Mouse (Mus musculus) MEL (cell line): ENCODE results near the gene Dnaja1.

Experiments
- CHD1 ChIP-seq: IDR thresholded peaks from 2 replicates; pipeline ENCODE4 v1.6.1; 2012; ENCODE audit warnings: low read depth, mild to moderate bottlenecking, inconsistent platforms, low read length, improper control_type of control experiment
- CTCF ChIP-seq, 3 experiments: IDR thresholded peaks in 2 of 3; conservative IDR thresholded peaks in 1 of 3; 2 replicates each; pipeline ENCODE4 v1.5.1; 2011 to 2012; ENCODE audit warnings: low read length in 3 of 3, low read depth in 2 of 3, mild to moderate bottlenecking in 2 of 3, improper control_type of control experiment in 1 of 3, inconsistent platforms in 1 of 3, mixed read lengths in 1 of 3, moderate library complexity in 1 of 3; ENCODE audit not compliant: control insufficient read depth in 1 of 3, insufficient read depth in 1 of 3, poor library complexity in 1 of 3, severe bottlenecking in 1 of 3
- KAT2A ChIP-seq: conservative IDR thresholded peaks from 2 replicates; pipeline ENCODE4 v1.6.1; 2012; ENCODE audit warnings: low read depth, low read length, improper control_type of control experiment, inconsistent platforms
- MYC ChIP-seq: IDR thresholded peaks from 2 replicates; pipeline ENCODE4 v1.6.1; 2011; ENCODE audit warnings: low read depth, mild to moderate bottlenecking, low read length, improper control_type of control experiment, moderate library complexity
- POLR2A ChIP-seq, 2 experiments: IDR thresholded peaks; 2 replicates each; pipeline ENCODE4 v1.6.1; 2011 to 2012; ENCODE audit warnings: low read length in 2 of 2, mild to moderate bottlenecking in 2 of 2, control low read depth in 1 of 2, improper control_type of control experiment in 1 of 2, low read depth in 1 of 2, moderate library complexity in 1 of 2; ENCODE audit not compliant: control insufficient read depth in 1 of 2, insufficient read depth in 1 of 2, poor library complexity in 1 of 2
- POLR2AphosphoS2 ChIP-seq: IDR thresholded peaks from 2 replicates; pipeline ENCODE4 v1.6.1; 2011; ENCODE audit warnings: low read length, improper control_type of control experiment
- TAL1 ChIP-seq: IDR thresholded peaks from 2 replicates; pipeline ENCODE4 v1.6.1; 2012; ENCODE audit warnings: mild to moderate bottlenecking, inconsistent platforms, low read length, moderate library complexity, mixed read lengths
- TBP ChIP-seq: IDR thresholded peaks from 2 replicates; pipeline ENCODE4 v1.8.0; 2011; ENCODE audit warnings: low read depth, low read length, improper control_type of control experiment
- USF2 ChIP-seq, 2 experiments: IDR thresholded peaks; 2 replicates each; pipeline ENCODE4 v1.6.1; 2011 to 2012; ENCODE audit warnings: improper control_type of control experiment in 2 of 2, low read length in 2 of 2, borderline replicate concordance in 1 of 2, inconsistent platforms in 1 of 2, low read depth in 1 of 2, mild to moderate bottlenecking in 1 of 2; ENCODE audit not compliant: insufficient read depth in 1 of 2
- ZC3H11A ChIP-seq: IDR thresholded peaks from 2 replicates; pipeline ENCODE4 v1.6.1; 2012; ENCODE audit warnings: low read depth, mild to moderate bottlenecking, inconsistent platforms, low read length, improper control_type of control experiment
- ZMIZ1 ChIP-seq: IDR thresholded peaks from 2 replicates; pipeline ENCODE4 v1.6.1; 2012; ENCODE audit warnings: low read depth, mild to moderate bottlenecking, inconsistent platforms, low read length, improper control_type of control experiment, moderate library complexity

DNA sequence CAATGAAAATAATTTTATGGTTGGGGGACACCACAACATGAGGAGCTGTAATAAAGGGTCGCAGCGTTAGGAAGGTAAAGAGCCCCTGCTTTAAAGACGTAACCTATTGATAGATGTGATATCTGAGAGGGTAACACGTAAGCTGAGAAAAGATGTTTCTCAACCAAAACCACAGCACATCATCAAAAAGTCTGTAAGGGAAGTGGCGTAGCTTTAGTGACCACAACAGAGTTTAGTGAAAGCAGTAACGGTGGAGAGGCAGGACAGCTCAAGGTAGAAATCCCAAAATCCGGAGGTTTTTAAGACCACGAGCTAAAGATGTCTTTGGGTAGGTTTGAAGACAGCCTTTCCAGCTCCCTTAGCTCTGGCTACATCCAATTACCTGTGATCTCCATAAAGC is 1.0 kb upstream of the Dnaja1 start:
- TF ChIP-seq TAL1 (no peak), USF2 (IDR thresholded peaks at IDR 0.05; ENCODE audit: borderline replicate concordance in 1 of 2, insufficient read depth in 1 of 2, low read depth in 1 of 2, low read length in 2 of 2) (no peak), CHD1 (no peak), POLR2A (IDR thresholded peaks at IDR 0.05; ENCODE audit: control insufficient read depth in 1 of 2, insufficient read depth in 1 of 2, low read depth in 1 of 2, low read length in 2 of 2, poor library complexity in 1 of 2) (no peak), TBP (no peak), KAT2A (no peak), ZC3H11A (no peak), POLR2AphosphoS2 (no peak), ZMIZ1 (no peak), CTCF (IDR thresholded peaks at IDR 0.05 in 2 of 3, conservative IDR thresholded peaks at IDR 0.05 in 1 of 3; ENCODE audit: control insufficient read depth in 1 of 3, insufficient read depth in 1 of 3, low read depth in 2 of 3, low read length in 3 of 3, poor library complexity in 1 of 3, severe bottlenecking in 1 of 3) (no peak), MYC (no peak)
